Mouse (Mus musculus) forebrain, embryonic 16.5 days (tissue): Measurements from ENCODE around the gene Rora. TPM values are rescaled to one million over a fixed set of nuclear protein-coding genes. Genes with fewer than 3 reads are reported as not detected.

ENCODE experiments used
- ATAC-seq: fragments of 200-750 bp; cut with Nextera tagmentation; 2 replicates; pipeline ENCODE4 v1.8.0; 2017; ENCODE audit warnings: mild to moderate bottlenecking, moderate library complexity
- H3K27ac ChIP-seq: fragments of 300-500 bp; sonication (generic); 2 replicates; pipeline ENCODE4 v1.5.1; 2014; ENCODE audit warnings: low read length, control low read depth
- H3K27me3 ChIP-seq: fragments of 300-500 bp; sonication (generic); replicated peaks from 2 replicates; pipeline ENCODE4 v1.6.1; 2014; ENCODE audit warnings: low read length; ENCODE audit not compliant: control insufficient read depth, insufficient read depth
- H3K36me3 ChIP-seq: fragments of 300-500 bp; sonication (generic); 2 replicates; pipeline ENCODE4 v1.6.1; 2014; ENCODE audit not compliant: control insufficient read depth, insufficient read depth
- H3K4me1 ChIP-seq: fragments of 300-500 bp; sonication (generic); replicated peaks from 2 replicates; pipeline ENCODE4 v1.6.1; 2014; ENCODE audit warnings: low read length; ENCODE audit not compliant: control insufficient read depth, insufficient read depth
- H3K4me2 ChIP-seq: fragments of 300-500 bp; sonication (generic); 2 replicates; pipeline ENCODE4 v1.6.1; 2014; ENCODE audit warnings: mild to moderate bottlenecking, low read length, control low read depth
- H3K4me3 ChIP-seq: fragments of 300-500 bp; sonication (generic); replicated peaks from 2 replicates; pipeline ENCODE4 v1.5.1; 2014; ENCODE audit warnings: mild to moderate bottlenecking, low read length, control low read depth
- H3K9ac ChIP-seq: fragments of 300-500 bp; sonication (generic); replicated peaks from 2 replicates; pipeline ENCODE4 v1.6.1; 2014; ENCODE audit warnings: low read depth, low read length, control low read depth
- H3K9me3 ChIP-seq: fragments of 300-500 bp; sonication (generic); 2 replicates; pipeline ENCODE4 v1.6.1; 2016; ENCODE audit warnings: low read length; ENCODE audit not compliant: control insufficient read depth
- WGBS: fragments of 180-500 bp; shearing (Covaris S2); extraction: QIAGEN DNeasy Blood & Tissue Kit; methylation state at CpG from one replicate; pipeline ENCODE4 v1.1.7; 2014; 5-methylcytosine and 5-hydroxymethylcytosine counted together
- polyA plus RNA-seq: library from polyadenylated mRNA; unstranded; fragments of >200 nt; fragmentation: Nextera tagmentation; extraction: Ambion mirVana; gene quantifications from 2 replicates; pipeline ENCODE4 v1.2.1, GENCODE M21; 2015

The Rora gene
- polyA plus RNA-seq, 1 experiment from 2014 or later: 7.9 TPM

- H3K27ac ChIP-seq: no peak overlapping the region
- no peak for ATAC-seq
- H3K4me1 ChIP-seq: peaks cover 8% of the 10 kb centered on the region
- WGBS: 88% methylated on average over 6 of the region's 6 CpGs
- H3K9me3 ChIP-seq: no peaks in the 10 kb centered on the region
- H3K9ac ChIP-seq: no peak overlapping the region
- H3K27me3 ChIP-seq: no peaks in the 10 kb centered on the region
- H3K4me3 ChIP-seq: no peak overlapping the region
- H3K4me2 ChIP-seq: no peak overlapping the region
- no peaks in the 10 kb centered on the region for H3K36me3 ChIP-seq
Measured at GRCm38 (mm10) chr9:68892859-68893258, 239.3 kb downstream of the Rora start.

- 76% methylated on average over 6 of the region's 6 CpGs for WGBS
- H3K9me3 ChIP-seq: no peaks in the 10 kb centered on the region
- no peak for ATAC-seq
- H3K4me1 ChIP-seq: no peaks in the 10 kb centered on the region
- H3K4me2 ChIP-seq: no peak overlapping the region
- H3K36me3 ChIP-seq: no peaks in the 10 kb centered on the region
- H3K4me3 ChIP-seq: no peak overlapping the region
- H3K9ac ChIP-seq: no peak overlapping the region
- H3K27me3 ChIP-seq: no peaks in the 10 kb centered on the region
- H3K27ac ChIP-seq: no peak overlapping the region
Measured at GRCm38 (mm10) chr9:68898286-68898685, 244.7 kb downstream of the Rora start.

GRCm38 (mm10) chr9:68899525-68900222 lies 246.1 kb downstream of the Rora start:
- ATAC-seq: no peak
- Histone ChIP-seq H3K9me3 (no peaks in the 10 kb centered on the region), H3K27ac (no peak overlapping the region), H3K36me3 (no peaks in the 10 kb centered on the region), H3K4me3 (no peak overlapping the region), H3K4me2 (no peak overlapping the region), H3K9ac (no peak overlapping the region), H3K27me3 (no peaks in the 10 kb centered on the region), H3K4me1 (no peaks in the 10 kb centered on the region)
- 84% methylated on average over 5 of the region's 5 CpGs for WGBS

- H3K27me3 ChIP-seq: no peaks in the 10 kb centered on the region
- no peak for ATAC-seq
- no peaks in the 10 kb centered on the region for H3K9me3 ChIP-seq
- no peak overlapping the region for H3K27ac ChIP-seq
- no peak overlapping the region for H3K4me3 ChIP-seq
- H3K4me1 ChIP-seq: no peaks in the 10 kb centered on the region
- no peaks in the 10 kb centered on the region for H3K36me3 ChIP-seq
- WGBS: 73% methylated on average over 6 of the region's 6 CpGs
- no peak overlapping the region for H3K4me2 ChIP-seq
- H3K9ac ChIP-seq: no peak overlapping the region
Measured at GRCm38 (mm10) chr9:68906361-68906883, 252.8 kb downstream of the Rora start.

DNA sequence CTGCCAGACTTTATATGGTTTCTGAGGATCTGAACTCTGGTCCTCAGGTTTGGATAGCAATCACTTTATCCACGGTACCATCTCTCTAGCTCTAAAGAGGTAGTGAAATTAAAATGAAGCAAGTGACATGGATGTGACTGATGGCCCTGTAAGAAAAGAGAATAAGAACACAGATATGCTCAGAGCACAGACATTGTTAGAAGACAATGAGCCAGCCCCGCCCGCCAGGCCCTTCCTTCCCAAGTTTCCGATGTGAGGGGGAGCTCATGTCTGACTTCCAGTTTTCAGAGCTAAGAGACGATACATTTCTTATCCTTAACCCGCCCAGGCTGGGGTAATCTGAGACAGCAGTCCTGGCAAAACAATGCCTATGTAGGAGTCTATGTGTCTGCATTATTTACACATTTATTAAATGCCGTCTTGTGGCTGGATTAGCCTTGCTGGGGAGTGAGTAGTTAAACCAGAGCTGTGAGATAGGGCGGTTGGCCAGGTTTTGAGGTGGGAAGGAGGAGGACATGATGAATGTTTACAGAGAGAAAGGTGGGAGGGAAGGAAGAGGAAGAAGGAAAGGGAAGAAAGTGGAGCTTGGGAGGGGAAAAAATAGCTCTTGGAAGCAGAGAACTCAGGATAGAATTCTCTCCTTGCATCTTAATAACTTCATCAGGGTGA lies 259.0 kb downstream of the Rora start:
- Histone ChIP-seq H3K27me3 (no peaks in the 10 kb centered on the region), H3K27ac (no peak overlapping the region), H3K4me1 (peaks cover 4% of the 10 kb centered on the region), H3K4me3 (no peak overlapping the region), H3K9ac (no peak overlapping the region), H3K36me3 (no peaks in the 10 kb centered on the region), H3K4me2 (no peak overlapping the region), H3K9me3 (no peaks in the 10 kb centered on the region)
- ATAC-seq: no peak
- WGBS: 61% methylated on average over 8 of the region's 8 CpGs

DNA sequence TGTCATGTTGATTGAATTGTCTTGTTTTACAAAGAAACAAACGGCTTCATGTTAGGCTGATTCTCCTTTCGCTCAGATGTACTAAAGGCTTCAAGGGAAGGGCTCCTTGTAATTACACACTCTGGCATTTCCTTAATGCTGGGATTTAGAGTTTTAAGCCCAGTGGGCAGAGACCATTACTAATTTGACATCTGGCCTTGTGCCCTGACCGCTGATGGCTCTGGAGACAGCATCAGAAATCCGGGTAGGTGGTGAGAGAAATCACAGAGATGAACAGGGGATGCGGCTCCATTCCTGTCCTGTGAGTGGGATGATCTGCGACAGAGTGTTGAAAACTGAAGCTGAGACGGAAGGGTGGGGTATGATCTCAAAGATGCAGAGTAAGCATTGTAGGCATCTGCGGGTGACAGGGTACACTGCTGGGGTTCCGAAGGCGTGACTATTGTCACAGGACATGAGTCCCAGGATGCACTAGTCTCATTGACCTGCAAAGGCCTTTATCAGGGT lies 259.7 kb downstream of the Rora start:
- WGBS: 69% methylated on average over 10 of the region's 10 CpGs
- Histone ChIP-seq H3K4me3 (no peak overlapping the region), H3K27me3 (no peaks in the 10 kb centered on the region), H3K4me1 (peaks cover 4% of the 10 kb centered on the region), H3K9me3 (no peaks in the 10 kb centered on the region), H3K36me3 (no peaks in the 10 kb centered on the region), H3K27ac (no peak overlapping the region), H3K4me2 (no peak overlapping the region), H3K9ac (no peak overlapping the region)
- ATAC-seq: no peak

GRCm38 (mm10) chr9:68914541-68915275 lies 261.1 kb downstream of the Rora start:
- H3K9ac ChIP-seq: no peak overlapping the region
- no peaks in the 10 kb centered on the region for H3K9me3 ChIP-seq
- H3K27me3 ChIP-seq: no peaks in the 10 kb centered on the region
- no peak overlapping the region for H3K4me2 ChIP-seq
- no peaks in the 10 kb centered on the region for H3K36me3 ChIP-seq
- no peak for ATAC-seq
- 94% methylated on average over 4 of the region's 4 CpGs for WGBS
- H3K4me1 ChIP-seq: peaks cover 4% of the 10 kb centered on the region
- H3K27ac ChIP-seq: no peak overlapping the region
- no peak overlapping the region for H3K4me3 ChIP-seq

GRCm38 (mm10) chr9:68916741-68917140 lies 263.2 kb downstream of the Rora start:
- ATAC-seq: peak; percentile 38; the same call in 1 of the 2 replicates
- Histone ChIP-seq H3K27ac (no peak overlapping the region), H3K27me3 (no peaks in the 10 kb centered on the region), H3K4me3 (no peak overlapping the region), H3K9ac (no peak overlapping the region), H3K9me3 (no peaks in the 10 kb centered on the region), H3K36me3 (no peaks in the 10 kb centered on the region), H3K4me2 (no peak overlapping the region), H3K4me1 (peaks cover 4% of the 10 kb centered on the region)
- WGBS: 25% methylated on average over 1 of the region's 1 CpGs

- Histone ChIP-seq H3K27me3 (no peaks in the 10 kb centered on the region), H3K27ac (peak overlapping the region; percentile 56; the same call in 1 of the 2 replicates)
Measured at GRCm38 (mm10) chr9:68923128-68923601, 269.6 kb downstream of the Rora start.

More at GRCm38 (mm10) chr9:68923128-68923601, 269.6 kb downstream of the Rora start:
- peak; percentile 85 for ATAC-seq
- H3K36me3 ChIP-seq: no peaks in the 10 kb centered on the region
- no peak overlapping the region for H3K4me3 ChIP-seq
- no peak overlapping the region for H3K9ac ChIP-seq
- H3K4me1 ChIP-seq: peaks cover 14% of the 10 kb centered on the region
- no peak overlapping the region for H3K4me2 ChIP-seq
- 27% methylated on average over 12 of the region's 12 CpGs for WGBS
- H3K9me3 ChIP-seq: no peaks in the 10 kb centered on the region
